Mouse (Mus musculus) cerebellum, adult 11-12 months (tissue): ENCODE data around the gene Hba-a2.
"Not testable (repeated sequence)": the region's sequence is repeated elsewhere in the genome, so short reads cannot be mapped to it uniquely, and the experiment has no call there.

ENCODE experiments used
- DNase-seq: peaks from one replicate; pipeline ENCODE4 v3.0.0; 2022

The Hba-a2 gene

DNA sequence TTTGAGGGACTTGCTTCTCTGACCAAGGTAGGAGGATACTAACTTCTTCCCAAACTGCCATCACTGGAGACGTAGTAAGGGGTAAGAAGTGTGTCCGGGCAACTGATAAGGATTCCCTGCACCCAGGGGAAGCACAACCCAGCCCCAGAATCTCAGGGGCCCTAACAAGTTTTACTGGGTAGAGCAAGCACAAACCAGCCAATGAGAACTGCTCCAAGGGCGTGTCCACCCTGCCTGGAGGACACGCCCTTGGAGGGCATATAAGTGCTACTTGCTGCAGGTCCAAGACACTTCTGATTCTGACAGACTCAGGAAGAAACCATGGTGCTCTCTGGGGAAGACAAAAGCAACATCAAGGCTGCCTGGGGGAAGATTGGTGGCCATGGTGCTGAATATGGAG is at the start of gene Hba-a2:
TSS of gene Hba-a2 (plus strand) at position 287 of the 400 bp plus-strand sequence.
- DNase-seq, result not testable (repeated sequence)

- DNase-seq, result no peak
Measured at GRCm38 (mm10) chr11:32247068-32247467, 49.2 kb upstream of the Hba-a2 start.

- DNase-seq, result no peak
Measured at GRCm38 (mm10) chr11:32248350-32248749, 47.9 kb upstream of the Hba-a2 start.

- DNase-seq, result no peak
Measured at GRCm38 (mm10) chr11:32250880-32251763, 45.2 kb upstream of the Hba-a2 start.

GRCm38 (mm10) chr11:32253121-32253520 is 43.2 kb upstream of the Hba-a2 start:
- DNase-seq, result peak; percentile 38

DNA sequence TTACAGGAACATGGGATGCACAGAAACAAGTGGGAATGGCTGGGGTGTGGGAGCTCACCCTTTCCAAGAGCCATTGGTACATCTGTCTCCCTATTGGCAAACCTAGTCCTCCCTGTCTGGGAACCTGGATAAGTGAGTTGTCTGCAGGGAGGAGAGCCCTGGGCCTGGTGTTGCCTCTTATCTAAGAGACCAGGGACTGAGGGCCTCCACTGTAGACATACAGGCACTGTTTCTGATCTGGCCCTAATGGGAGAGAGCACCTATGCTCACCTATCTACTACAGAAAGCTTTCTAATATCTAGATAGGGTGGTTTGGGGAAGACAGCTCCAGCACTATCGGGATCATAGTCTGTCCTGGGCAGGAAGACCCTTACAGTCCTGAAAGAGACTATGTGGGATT is 40.1 kb upstream of the Hba-a2 start:
- no peak for DNase-seq

DNA sequence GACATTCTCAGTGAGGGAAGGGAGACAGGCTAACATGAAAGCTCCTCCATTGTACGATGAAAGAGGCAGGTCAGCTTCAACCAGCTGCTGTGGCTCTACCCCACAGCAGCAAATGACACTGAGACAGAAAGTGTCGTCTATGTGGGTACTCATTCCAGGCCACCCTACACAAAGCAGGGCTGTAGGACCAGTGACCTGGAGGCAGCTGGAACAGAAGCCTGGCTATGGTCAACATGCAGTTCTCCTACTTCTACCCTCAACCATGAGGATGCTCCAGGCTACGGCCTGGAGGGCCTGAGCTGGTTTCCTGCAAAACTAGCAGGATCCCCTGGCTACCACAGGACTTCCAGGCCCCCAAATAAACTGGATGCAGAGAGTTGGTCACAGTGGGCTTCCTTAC is 39.7 kb upstream of the Hba-a2 start:
- DNase-seq, result no peak

GRCm38 (mm10) chr11:32262674-32263415 is 33.4 kb upstream of the Hba-a2 start:
- DNase-seq, result no peak

GRCm38 (mm10) chr11:32265117-32265738 is 31.1 kb upstream of the Hba-a2 start:
- no peak for DNase-seq

DNA sequence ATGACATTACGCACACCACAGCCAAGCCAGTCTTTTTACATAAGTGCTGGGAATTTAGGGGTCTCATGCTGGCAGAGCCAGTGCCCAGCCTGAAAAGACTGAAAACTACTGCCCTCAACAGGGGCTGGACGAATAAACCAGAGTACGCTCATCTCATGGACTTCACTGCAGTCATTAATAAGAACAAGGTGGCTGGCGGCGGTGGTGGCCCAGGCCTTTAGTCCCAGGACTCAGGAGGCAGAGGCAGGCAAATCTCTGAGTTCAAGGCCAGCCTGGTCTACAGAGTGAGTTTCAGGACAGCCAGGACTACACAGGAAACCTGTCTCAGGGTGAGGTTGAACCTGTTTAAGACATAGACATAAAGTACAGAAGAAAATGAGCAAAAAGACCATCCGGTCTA is 30.1 kb upstream of the Hba-a2 start:
- DNase-seq, result no peak

DNA sequence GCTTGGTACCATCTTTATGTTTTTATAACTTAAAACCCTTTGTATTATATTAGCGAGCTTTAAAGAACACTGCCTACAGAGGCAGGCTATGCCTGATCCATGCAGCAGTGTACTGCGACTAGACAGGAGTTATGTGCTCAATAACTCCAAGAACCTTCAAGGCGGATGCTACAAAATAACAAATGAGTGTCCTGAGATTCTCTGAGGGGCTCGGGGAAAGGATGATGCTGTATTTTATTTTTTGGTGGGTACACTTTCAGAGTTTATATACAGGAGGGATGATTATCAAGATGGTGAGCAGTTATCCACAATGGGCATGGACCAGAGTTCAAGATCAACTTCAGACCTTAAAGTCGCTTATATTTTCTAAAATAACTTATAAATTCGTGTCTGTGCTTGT is 29.5 kb upstream of the Hba-a2 start:
- DNase-seq, result no peak

GRCm38 (mm10) chr11:32267188-32267884 is 29.0 kb upstream of the Hba-a2 start, which contains the start of gene Nprl3:
TSS of gene Nprl3 (minus strand) at chr11:32267707.
- peak; percentile 95 for DNase-seq

DNA sequence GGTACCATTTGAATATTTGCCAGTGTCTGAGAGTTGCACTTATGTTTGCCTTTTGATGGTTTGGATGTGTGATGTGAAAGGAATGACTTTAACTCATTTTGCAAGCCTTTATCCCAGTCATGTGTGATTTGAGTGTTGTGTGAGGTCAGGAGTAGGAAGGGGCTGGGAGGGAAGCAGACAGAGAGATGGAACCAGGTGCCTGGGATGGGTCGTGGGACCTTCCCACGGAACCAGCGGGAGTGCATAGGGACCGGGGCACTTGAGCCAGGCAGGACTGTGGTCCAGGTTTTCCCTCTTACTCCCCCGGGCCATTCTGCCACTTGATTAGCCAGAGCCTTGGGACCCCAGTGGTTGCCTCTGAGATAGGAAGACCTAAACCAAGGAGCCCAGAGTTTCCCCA is 28.3 kb upstream of the Hba-a2 start:
- peak; percentile 37 for DNase-seq

DNA sequence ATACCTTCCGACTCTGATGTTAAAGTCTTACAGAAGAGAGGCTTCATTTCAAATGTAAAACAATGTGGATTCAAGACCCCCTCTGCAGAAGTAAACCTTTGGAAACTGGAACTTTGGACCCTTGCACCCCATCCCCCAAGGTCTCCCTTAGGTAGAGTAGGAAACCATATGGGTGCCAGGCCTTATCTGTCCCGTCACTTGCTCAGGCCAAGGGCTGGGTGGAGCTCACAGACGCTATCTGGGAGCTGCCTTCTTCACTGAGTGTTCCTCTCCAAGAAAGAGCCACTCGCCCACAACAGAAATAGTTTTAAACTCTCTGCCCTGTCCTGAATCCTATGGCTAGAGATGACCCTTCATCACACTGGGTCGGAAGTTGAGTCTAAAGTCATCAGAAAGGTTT is 27.3 kb upstream of the Hba-a2 start:
- DNase-seq, result no peak

DNA sequence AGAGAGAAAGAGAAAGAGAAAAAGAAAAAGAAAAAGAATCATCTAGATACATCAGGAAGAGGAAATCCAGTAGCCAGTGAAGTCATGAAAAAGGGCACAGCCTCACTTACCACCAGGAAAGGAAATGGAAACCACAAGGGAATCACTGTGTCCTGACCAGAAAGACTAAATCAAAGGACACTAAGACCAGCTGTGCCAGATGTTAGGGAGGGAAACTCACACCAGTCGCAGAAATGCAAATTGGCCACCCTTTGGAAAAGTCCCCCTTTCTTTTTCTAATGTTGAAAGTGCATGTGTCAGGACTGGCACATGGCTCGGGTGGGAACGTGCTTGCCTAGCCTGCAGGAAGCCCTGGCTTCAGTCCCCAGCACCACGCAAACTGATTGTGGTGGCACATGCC is 25.1 kb upstream of the Hba-a2 start:
- no peak for DNase-seq

DNA sequence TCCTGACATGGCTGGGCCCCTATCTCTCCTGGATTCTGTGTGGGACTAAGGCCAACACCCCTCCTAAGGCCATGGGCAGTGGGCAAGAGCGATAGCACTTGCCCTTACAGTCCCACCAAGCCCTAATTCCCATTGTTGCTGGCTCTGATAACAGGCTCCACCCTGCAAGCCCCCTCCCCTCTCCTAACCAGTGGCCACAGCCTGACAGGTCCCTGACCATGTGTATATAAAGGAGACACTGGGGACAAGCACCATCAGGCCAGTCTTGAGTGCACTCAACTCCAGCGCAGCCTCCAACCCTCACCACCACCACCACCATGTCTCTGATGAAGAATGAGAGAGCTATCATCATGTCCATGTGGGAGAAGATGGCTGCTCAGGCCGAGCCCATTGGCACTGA is 19.9 kb upstream of the Hba-a2 start, which contains the start of gene Hba-x:
TSS of gene Hba-x (plus strand) at position 54 of the 400 bp plus-strand sequence.
- DNase-seq, result no peak

DNA sequence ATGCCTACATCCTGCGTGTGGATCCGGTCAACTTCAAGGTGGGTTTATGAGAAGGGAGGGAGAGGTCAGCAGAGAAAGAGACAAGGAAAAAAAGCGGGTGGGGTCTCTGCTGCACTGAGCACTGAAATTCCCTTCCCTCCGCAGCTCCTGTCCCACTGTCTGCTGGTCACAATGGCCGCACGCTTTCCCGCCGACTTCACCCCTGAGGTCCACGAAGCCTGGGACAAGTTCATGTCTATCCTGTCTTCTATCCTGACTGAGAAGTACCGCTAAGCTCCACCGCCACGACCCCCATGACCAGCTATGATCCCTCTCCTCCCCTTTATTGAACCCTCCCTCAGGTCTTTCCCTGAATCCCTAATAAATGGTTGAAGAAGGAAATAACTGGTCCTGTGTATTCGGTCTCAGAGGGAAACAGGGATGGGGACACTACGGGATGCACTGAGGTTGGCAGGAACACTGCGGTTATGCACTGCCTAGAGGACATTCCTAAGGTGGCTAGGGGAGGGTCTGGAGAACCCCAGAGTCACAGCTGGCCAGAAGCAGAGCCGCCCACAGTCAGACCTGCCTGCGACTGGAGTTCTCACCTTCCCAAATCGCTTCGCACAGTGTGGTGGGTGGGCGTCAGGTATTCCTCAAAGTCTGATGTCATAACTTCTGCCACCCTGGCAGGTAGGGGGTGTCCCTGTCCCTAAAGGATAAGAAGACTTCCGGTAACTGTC is 18.4 kb upstream of the Hba-a2 start:
- DNase-seq, result no peak

- no peak for DNase-seq
Measured at GRCm38 (mm10) chr11:32278458-32278957, 17.8 kb upstream of the Hba-a2 start.

DNA sequence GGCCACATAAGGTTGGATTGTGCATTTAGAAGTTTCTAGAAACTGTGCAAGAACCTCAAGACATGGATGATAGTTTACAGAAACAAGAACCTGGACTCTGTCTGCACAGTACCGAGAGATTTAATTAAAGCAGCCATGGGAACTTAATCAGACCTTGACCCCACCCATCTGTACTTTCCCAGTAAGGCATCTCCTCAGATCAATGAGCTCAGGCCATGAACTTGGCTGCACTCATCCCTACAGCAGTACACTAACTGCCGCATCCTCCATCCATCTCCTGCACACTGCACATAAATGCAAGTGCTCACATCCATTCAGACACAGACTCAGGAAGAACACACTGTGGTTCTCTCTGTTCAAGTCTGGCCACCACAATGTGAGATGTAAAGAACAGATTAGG is 15.6 kb upstream of the Hba-a2 start:
- no peak for DNase-seq

- DNase-seq, result no peak
Measured at GRCm38 (mm10) chr11:32281416-32282144, 14.7 kb upstream of the Hba-a2 start.

DNA sequence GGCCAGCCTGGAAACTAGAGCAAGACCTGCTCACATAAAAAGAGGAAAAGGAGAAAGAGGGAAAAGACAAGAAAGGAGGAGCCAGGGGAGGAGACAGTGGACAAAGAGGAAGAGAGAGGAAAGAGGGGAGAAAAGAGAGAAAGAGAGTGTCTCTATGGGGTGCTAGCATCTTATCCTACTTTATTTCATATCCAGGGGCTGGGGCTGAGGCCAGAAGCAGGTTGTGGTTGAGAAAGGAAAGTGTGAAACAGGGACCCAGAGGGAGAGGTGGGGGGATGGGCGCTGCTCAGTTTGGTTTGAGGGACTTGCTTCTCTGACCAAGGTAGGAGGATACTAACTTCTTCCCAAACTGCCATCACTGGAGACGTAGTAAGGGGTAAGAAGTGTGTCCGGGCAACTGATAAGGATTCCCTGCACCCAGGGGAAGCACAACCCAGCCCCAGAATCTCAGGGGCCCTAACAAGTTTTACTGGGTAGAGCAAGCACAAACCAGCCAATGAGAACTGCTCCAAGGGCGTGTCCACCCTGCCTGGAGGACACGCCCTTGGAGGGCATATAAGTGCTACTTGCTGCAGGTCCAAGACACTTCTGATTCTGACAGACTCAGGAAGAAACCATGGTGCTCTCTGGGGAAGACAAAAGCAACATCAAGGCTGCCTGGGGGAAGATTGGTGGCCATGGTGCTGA is 13.1 kb upstream of the Hba-a2 start, which contains the start of gene Hba-a1:
TSS of gene Hba-a1 (plus strand) at position 421 of the 687 bp plus-strand sequence.
- not testable (repeated sequence) for DNase-seq
